Mouse (Mus musculus): ENCODE results near the gene 1700012B07Rik. TPM values are rescaled to one million over a fixed set of nuclear protein-coding genes. Genes with fewer than 3 reads are reported as not detected.

The 1700012B07Rik gene
- total RNA-seq, 2 experiments from 2014 or later: not detected

DNA sequence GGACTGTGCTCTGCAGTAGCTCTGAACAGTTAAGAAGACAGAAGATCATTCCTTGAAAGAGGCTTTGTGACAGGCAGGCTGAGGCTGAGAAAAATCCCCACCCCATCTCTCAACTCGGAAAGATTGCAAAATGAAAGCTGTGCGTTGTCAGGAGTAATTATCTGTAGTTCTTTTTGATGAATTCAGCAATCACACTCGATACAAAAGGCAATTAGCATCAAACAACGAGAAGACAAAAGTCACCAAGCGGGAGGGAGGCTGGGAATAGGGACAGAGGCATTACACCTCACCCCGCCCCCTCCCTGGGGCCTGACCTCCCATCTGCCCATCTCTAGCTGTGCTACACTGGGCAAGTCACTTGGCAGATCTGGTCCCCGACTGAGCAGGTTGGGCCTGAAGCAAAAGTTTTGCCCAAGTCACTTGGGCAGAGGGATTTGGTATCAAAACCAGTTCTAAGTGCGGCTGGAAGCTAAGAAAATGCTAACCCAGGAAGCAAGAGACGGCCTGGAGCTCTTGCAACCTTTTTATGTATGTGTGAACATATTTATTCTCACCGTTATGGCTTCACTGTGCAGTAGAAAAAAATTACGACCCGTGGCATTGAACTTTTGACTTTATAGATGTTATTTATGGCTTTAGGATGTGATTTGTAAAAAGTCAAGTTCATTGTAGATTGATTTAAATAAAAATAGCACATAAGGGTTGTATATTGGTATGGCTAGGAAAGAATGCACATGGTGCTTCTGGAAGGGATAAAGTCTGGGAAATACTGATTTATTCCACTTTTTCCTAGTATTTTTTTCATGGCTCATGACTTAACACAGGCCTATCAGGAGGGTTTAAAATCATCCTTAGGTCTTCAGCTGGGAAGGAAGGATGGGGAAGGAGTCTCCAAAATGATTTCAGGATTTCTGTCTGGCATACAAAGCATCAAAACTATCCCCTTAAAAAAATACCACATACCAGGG is 75.9 kb downstream of the 1700012B07Rik start:
- DNase-seq: no peak

GRCm38 (mm10) chr11:109745210-109745609 is 82.6 kb downstream of the 1700012B07Rik start:
- no peak for DNase-seq

DNA sequence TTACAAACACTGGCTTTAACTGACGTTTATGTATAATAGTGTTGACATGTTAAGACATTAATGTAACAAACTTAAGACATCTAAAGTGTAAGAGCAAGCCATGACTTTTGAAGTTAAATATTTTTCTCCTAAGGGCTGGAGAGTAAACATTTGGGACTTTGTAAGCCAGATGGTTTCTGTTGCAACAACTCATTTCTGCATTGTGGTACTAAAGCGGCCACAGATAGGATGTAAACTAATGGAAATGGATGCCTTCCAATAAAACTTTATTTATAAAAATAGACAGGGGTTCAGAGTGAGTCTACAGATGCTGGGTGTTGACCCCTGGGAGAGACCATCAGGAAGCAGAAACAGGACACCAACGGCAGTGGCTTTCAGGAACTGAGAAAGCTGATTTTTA is 89.9 kb downstream of the 1700012B07Rik start:
- DNase-seq: no peak

Other genes starting within 250 kb of the 1700012B07Rik start
- 10 to 100 TPM; 35.0 to 44.2 TPM for gene Wipi1, start 216.1 kb downstream of the 1700012B07Rik start, total RNA-seq (2021)
- 100 to 1,000 TPM; 331 to 344 TPM for gene Prkar1a, start 178.6 kb downstream of the 1700012B07Rik start, total RNA-seq (2021)
- gene Fam20a, start 105.8 kb downstream of the 1700012B07Rik start, total RNA-seq (2021): 10 to 100 TPM in 1 of 2 experiments, 1 to 10 TPM in 1; 9.8 to 14.5 TPM
- gene Abca8b, start 167.8 kb upstream of the 1700012B07Rik start, total RNA-seq (2021): 10 to 100 TPM; 11.9 to 14.2 TPM

Data from adrenal gland, postnatal 10 days (tissue).